In genomic region chr16:51933122-51933521, GRCm38 (mm10) we compare ENCODE assay signal across 16 mouse cellular contexts.
"Had no signal": no experiment of that assay in that cellular context is flagged by ENCODE, and none has a peak within 500 bp of the region (broad histone marks: within the 10 kb centered on the region; RNA-seq: fewer than 3 reads in every experiment).

No protein-coding gene starts in this region.

- H3K36me3 ChIP-seq: lung, embryonic 15.5 days; midbrain, embryonic 13.5 days; midbrain, embryonic 15.5 days; neural tube, embryonic 12.5 days; stomach, embryonic 15.5 days had no signal

- H3K9ac ChIP-seq: liver, postnatal 0 days; lung, embryonic 15.5 days; midbrain, embryonic 13.5 days; midbrain, embryonic 15.5 days; neural tube, embryonic 12.5 days; stomach, embryonic 15.5 days had no signal

- DNase-seq: liver, postnatal 0 days; lung, adult 2 months; lung, postnatal 14 days; lung, postnatal 4 days; right cerebral cortex, postnatal 14 days; thymus, adult 2 months; thymus, postnatal 25 days; thymus, postnatal 4 days had no signal

- H3K9me3 ChIP-seq: lung, embryonic 15.5 days; megakaryocyte, embryonic 14.5 days; midbrain, embryonic 13.5 days; midbrain, embryonic 15.5 days; neural tube, embryonic 12.5 days; stomach, embryonic 15.5 days had no signal

- H3K4me3 ChIP-seq: lung, embryonic 15.5 days; megakaryocyte, embryonic 14.5 days; midbrain, embryonic 13.5 days; midbrain, embryonic 15.5 days; neural tube, embryonic 12.5 days; stomach, embryonic 15.5 days had no signal

- ATAC-seq: liver, postnatal 0 days; lung, postnatal 0 days; midbrain, embryonic 13.5 days; midbrain, embryonic 15.5 days had no signal

- H3K27me3 ChIP-seq: lung, embryonic 15.5 days; megakaryocyte, embryonic 14.5 days; midbrain, embryonic 13.5 days; midbrain, embryonic 15.5 days; neural tube, embryonic 12.5 days; stomach, embryonic 15.5 days had no signal

- H3K27ac ChIP-seq: lung, embryonic 15.5 days; midbrain, embryonic 13.5 days; midbrain, embryonic 15.5 days; neural tube, embryonic 12.5 days; stomach, embryonic 15.5 days; stomach, postnatal 0 days had no signal

- H3K4me1 ChIP-seq: lung, embryonic 15.5 days; midbrain, embryonic 13.5 days; midbrain, embryonic 15.5 days; neural tube, embryonic 12.5 days; stomach, embryonic 15.5 days had no signal
